Mouse (Mus musculus) midbrain, postnatal 0 days (tissue): ENCODE results near the gene Rpp25l. TPM values are rescaled to one million over a fixed set of nuclear protein-coding genes. Genes with fewer than 3 reads are reported as not detected.

Experiments
- ATAC-seq: fragments of 200-750 bp; cut with Nextera tagmentation; 2 replicates; pipeline ENCODE4 v1.8.0; 2017; ENCODE audit warnings: moderate number of reproducible peaks, mild to moderate bottlenecking, moderate TSS enrichment, moderate library complexity; ENCODE audit not compliant: low FRiP score
- DNase-seq: peaks from one replicate; pipeline ENCODE4 v3.0.0-alpha.2; 2015; ENCODE audit warnings: low spot score
- H3K27ac ChIP-seq: fragments of 300-500 bp; sonication (generic); 2 replicates; pipeline ENCODE4 v1.5.1; 2014; ENCODE audit warnings: low read depth, mild to moderate bottlenecking, low read length, mixed read lengths
- H3K27me3 ChIP-seq: fragments of 300-500 bp; sonication (generic); 2 replicates; pipeline ENCODE4 v1.6.1; 2014; ENCODE audit warnings: low read length, control low read depth, mixed read lengths; ENCODE audit not compliant: insufficient read depth
- H3K36me3 ChIP-seq: fragments of 300-500 bp; sonication (generic); 2 replicates; pipeline ENCODE4 v1.6.1; 2014; ENCODE audit warnings: low read length, control low read depth, mixed read lengths; ENCODE audit not compliant: insufficient read depth
- H3K4me1 ChIP-seq: fragments of 300-500 bp; sonication (generic); 2 replicates; pipeline ENCODE4 v1.6.1; 2014; ENCODE audit warnings: mild to moderate bottlenecking, control low read depth, antibody characterized with exemption, low read length, mixed read lengths; ENCODE audit not compliant: insufficient read depth
- H3K4me2 ChIP-seq: fragments of 300-500 bp; sonication (generic); 2 replicates; pipeline ENCODE4 v1.6.1; 2014; ENCODE audit warnings: low read depth, mild to moderate bottlenecking, low read length, mixed read lengths; ENCODE audit not compliant: poor library complexity, severe bottlenecking
- H3K4me3 ChIP-seq: fragments of 300-500 bp; sonication (generic); 2 replicates; pipeline ENCODE4 v1.5.1; 2014; ENCODE audit warnings: low read depth, mild to moderate bottlenecking, low read length, moderate library complexity
- H3K9ac ChIP-seq: fragments of 300-500 bp; sonication (generic); replicated peaks from 2 replicates; pipeline ENCODE4 v1.6.1; 2014; ENCODE audit warnings: mild to moderate bottlenecking, low read length, moderate library complexity, mixed read lengths; ENCODE audit not compliant: poor library complexity, severe bottlenecking
- H3K9me3 ChIP-seq: fragments of 300-500 bp; sonication (generic); 2 replicates; pipeline ENCODE4 v1.6.1; 2016; ENCODE audit warnings: low read length, control low read depth
- CTCF ChIP-seq: IDR thresholded peaks from 2 replicates; pipeline ENCODE4 v1.5.1; 2016; ENCODE audit warnings: antibody characterized with exemption, mild to moderate bottlenecking
- WGBS: fragments of 180-500 bp; shearing (Covaris S2); extraction: QIAGEN DNeasy Blood & Tissue Kit; methylation state at CpG from one replicate; pipeline ENCODE4 v1.1.7; 2014; 5-methylcytosine and 5-hydroxymethylcytosine counted together
- polyA plus RNA-seq: library from polyadenylated mRNA; unstranded; fragments of >200 nt; fragmentation: Nextera tagmentation; extraction: Ambion mirVana; gene quantifications from 2 replicates; pipeline ENCODE4 v1.2.1, GENCODE M21; 2015
- total RNA-seq: library from RNA; depleted of rRNA; stranded (reverse); fragments of >200 nt; gene quantifications from 2 replicates; pipeline ENCODE4 v1.2.3, GENCODE M21; 2014

Gene Rpp25l
- total and polyA plus RNA-seq, 2 experiments from 2014 or later, result 39.7 to 44.3 TPM

- Histone ChIP-seq H3K27me3 (no peaks in the 10 kb centered on the region), H3K36me3 (peaks cover 30% of the 10 kb centered on the region), H3K27ac (no peak overlapping the region), H3K4me2 (peak overlapping the region; percentile 84), H3K4me3 (peak overlapping the region; percentile 78; the same call in 1 of the 2 replicates), H3K9me3 (no peaks in the 10 kb centered on the region), H3K9ac (no peak overlapping the region), H3K4me1 (peaks cover 13% of the 10 kb centered on the region)
- TF ChIP-seq CTCF, result peak; percentile 87
- ATAC-seq (no peak), DNase-seq (peak; percentile 87)
- WGBS, result 10% methylated on average over 8 of the region's 8 CpGs
Measured at GRCm38 (mm10) chr4:41714276-41714675, 942 bp upstream of the Rpp25l start.

DNA sequence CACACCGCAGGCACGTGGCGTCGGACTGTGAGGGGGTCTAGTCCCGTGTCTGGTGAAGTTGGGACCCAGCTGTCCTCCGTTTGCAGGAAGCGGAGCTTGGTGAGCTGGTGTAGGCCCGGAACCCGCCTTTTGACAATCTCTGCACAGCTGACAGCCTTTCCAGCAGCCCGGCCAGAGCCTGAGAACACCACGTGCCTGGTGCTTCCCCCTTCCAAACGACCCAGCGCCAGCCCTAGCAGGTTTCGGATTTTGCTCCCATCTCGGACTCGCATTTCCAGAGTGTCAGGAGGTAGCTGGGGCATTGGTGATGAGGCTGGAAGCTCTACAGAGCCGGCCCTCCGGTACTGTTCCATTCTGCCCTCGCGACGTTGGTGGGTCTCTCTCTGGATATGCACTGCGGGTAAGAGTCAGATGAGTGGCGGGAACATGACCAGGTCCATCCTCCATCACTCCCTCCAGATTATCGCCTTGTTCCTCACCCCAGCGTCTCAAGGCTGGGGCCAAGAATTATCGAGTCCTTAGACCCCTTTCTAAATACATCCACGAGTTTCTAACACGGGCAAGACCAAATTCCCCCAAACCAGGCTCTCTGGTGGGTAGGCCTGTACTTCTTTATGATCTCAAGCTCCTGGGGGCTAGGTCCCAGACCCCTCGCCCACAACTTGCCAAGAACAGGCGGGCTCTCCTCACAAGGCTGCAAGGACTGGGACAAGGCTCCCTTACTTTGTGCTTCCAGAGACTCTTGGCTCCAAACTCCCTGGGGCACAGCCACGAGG lies 725 bp downstream of the Rpp25l start:
- Histone ChIP-seq H3K4me3 (peak overlapping the region; percentile 78), H3K27me3 (no peaks in the 10 kb centered on the region), H3K27ac (peak overlapping the region; percentile 88; the same call in 1 of the 2 replicates), H3K9ac (peak overlapping the region; percentile 80), H3K4me2 (peak overlapping the region; percentile 84), H3K36me3 (peaks cover 17% of the 10 kb centered on the region), H3K9me3 (no peaks in the 10 kb centered on the region), H3K4me1 (peaks cover 13% of the 10 kb centered on the region)
- DNase-seq (no peak), ATAC-seq (peak; percentile 8; the same call in 1 of the 2 replicates)
- TF ChIP-seq CTCF, result no peak
- 41% methylated on average over 31 of the region's 31 CpGs for WGBS

DNA sequence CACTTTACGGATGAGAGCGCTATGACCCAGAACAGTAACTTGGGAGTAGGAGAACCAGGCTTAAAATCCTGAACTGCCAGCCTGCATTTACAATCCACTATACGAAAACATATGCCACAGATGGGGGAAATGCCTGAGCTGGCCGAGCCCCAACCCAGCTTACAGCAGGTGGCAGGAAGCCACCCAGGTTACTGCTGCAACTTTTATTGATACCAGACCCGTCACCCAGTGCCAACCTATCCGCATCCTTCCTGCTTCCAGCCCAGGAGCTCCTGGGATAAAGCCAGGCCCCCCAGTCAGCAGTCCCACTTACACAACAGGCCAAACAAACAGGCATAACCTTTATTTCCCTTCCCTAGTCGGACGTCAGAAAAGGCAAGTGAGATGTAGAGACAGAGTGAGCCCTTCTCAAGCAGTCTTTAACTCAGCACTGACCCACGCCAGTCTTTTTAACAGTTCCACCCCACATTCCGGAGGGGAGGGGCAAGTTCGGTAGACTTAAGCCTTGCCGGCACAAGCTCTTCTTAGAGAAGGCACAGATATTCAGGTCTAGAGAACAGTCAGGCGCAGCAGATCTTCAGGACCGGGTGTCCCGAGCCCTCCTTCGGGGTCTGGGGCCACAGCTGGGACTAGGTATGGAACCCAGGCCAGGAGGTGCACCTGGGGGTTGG lies 1.5 kb downstream of the Rpp25l start:
- Histone ChIP-seq H3K9ac (no peak overlapping the region), H3K4me3 (peak overlapping the region; percentile 78), H3K36me3 (peaks cover 10% of the 10 kb centered on the region), H3K4me2 (peak overlapping the region; percentile 84), H3K9me3 (no peaks in the 10 kb centered on the region), H3K27ac (no peak overlapping the region), H3K27me3 (no peaks in the 10 kb centered on the region), H3K4me1 (peaks cover 19% of the 10 kb centered on the region)
- TF ChIP-seq CTCF, result no peak
- 71% methylated on average over 16 of the region's 16 CpGs for WGBS
- no peak for DNase-seq
- no peak for ATAC-seq

- Histone ChIP-seq H3K4me2 (no peak overlapping the region), H3K4me1 (peaks cover 21% of the 10 kb centered on the region), H3K9ac (no peak overlapping the region), H3K4me3 (no peak overlapping the region), H3K9me3 (no peaks in the 10 kb centered on the region), H3K36me3 (no peaks in the 10 kb centered on the region), H3K27me3 (no peaks in the 10 kb centered on the region), H3K27ac (no peak overlapping the region)
- no peak for DNase-seq
- WGBS, result 74% methylated on average over 4 of the region's 4 CpGs
- peak; percentile 45 for TF ChIP-seq CTCF
- no peak for ATAC-seq
Measured at GRCm38 (mm10) chr4:41710229-41710628, 3.1 kb downstream of the Rpp25l start.

- no peak overlapping the region for H3K4me3 ChIP-seq
- no peaks in the 10 kb centered on the region for H3K27me3 ChIP-seq
- H3K27ac ChIP-seq, result no peak overlapping the region
- H3K9ac ChIP-seq, result no peak overlapping the region
- no peaks in the 10 kb centered on the region for H3K36me3 ChIP-seq
- peaks cover 18% of the 10 kb centered on the region for H3K4me1 ChIP-seq
- no peaks in the 10 kb centered on the region for H3K9me3 ChIP-seq
- DNase-seq (peak; percentile 87), ATAC-seq (peak; percentile 36; the same call in 1 of the 2 replicates)
- H3K4me2 ChIP-seq, result no peak overlapping the region
- peak; percentile 88 for TF ChIP-seq CTCF
- 35% methylated on average over 8 of the region's 8 CpGs for WGBS
Measured at GRCm38 (mm10) chr4:41708192-41708745, 5.1 kb downstream of the Rpp25l start.
